Mouse (Mus musculus): ENCODE results near the gene Rb1. TPM values are rescaled to one million over a fixed set of nuclear protein-coding genes. Genes with fewer than 3 reads are reported as not detected.

The Rb1 gene
- polyA plus RNA-seq, 1 experiment from 2014 or later, result 17.7 TPM

- no peak overlapping the region for H3K9ac ChIP-seq (ENCODE audit: low read length)
- no peak for ATAC-seq (ENCODE audit: insufficient number of reproducible peaks, insufficient read depth, low FRiP score, low read depth)
- no peak overlapping the region for H3K4me2 ChIP-seq (ENCODE audit: low read length)
- H3K4me1 ChIP-seq (ENCODE audit: control insufficient read depth in 2 of 2, insufficient read depth in 2 of 2, low read length in 2 of 2), result peaks cover 3 to 16% of the 10 kb centered on the region in 2 experiments
- peak overlapping the region in 1 of 2 experiments; percentile 51; a peak in 2 of 4 replicates for H3K27ac ChIP-seq (replicated peaks in 1 of 2; ENCODE audit: control insufficient read depth in 1 of 2, insufficient read depth in 1 of 2, low read depth in 2 of 2, low read length in 2 of 2)
- no peaks in the 10 kb centered on the region for H3K9me3 ChIP-seq (ENCODE audit: control insufficient read depth, low read length)
- WGBS, result 0% methylated on average over 1 of the region's 1 CpGs
- no peak overlapping the region for H3K4me3 ChIP-seq (ENCODE audit: control insufficient read depth in 1 of 2, insufficient read depth in 1 of 2, low read depth in 1 of 2, low read length in 2 of 2)
- H3K27me3 ChIP-seq (ENCODE audit: control insufficient read depth, insufficient read depth, low read length), result no peaks in the 10 kb centered on the region
- H3K36me3 ChIP-seq (ENCODE audit: control insufficient read depth, insufficient read depth, low read length), result no peaks in the 10 kb centered on the region
Measured at GRCm38 (mm10) chr14:73226849-73227248, 98.8 kb downstream of the Rb1 start.

- peak overlapping the region; percentile 39; a peak in 2 of 4 replicates for H3K27ac ChIP-seq (replicated peaks in 1 of 2; ENCODE audit: control insufficient read depth in 1 of 2, insufficient read depth in 1 of 2, low read depth in 2 of 2, low read length in 2 of 2)
- no peaks in the 10 kb centered on the region for H3K27me3 ChIP-seq (ENCODE audit: control insufficient read depth, insufficient read depth, low read length)
- ATAC-seq (ENCODE audit: insufficient number of reproducible peaks, insufficient read depth, low FRiP score, low read depth), result no peak
Measured at GRCm38 (mm10) chr14:73226346-73226745, 99.3 kb downstream of the Rb1 start.

DNA sequence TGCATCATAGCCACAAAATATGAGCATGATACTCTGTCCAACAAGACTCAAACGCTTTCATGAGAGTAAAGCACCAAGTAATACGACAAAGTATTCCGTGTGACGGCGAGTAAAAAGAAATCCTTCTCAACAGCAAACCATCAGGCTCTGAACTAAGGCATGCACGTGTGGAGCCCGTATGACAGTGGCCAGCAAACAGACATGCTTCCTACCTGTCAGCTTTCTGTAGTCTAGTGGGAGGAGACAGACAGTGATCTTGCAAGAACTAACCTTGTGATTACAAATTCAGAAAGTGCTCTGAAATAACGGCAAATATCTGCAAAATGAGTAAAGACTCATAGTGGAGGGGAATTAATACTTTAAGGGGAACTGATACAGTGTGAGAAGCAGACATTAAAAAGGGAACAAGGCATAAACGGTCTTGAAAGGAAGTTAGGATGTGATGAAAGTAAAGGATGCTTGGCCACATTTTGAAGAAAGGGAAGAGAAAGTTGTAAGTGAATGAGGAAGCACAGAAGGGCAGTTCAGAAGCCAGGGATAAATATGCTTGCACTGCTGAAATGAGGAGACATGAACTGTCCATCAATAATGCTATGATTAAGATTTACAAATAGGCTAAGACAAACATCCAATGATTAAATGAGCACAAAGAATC lies 103.2 kb downstream of the Rb1 start:
- Histone ChIP-seq H3K4me3 (ENCODE audit: control insufficient read depth in 1 of 2, insufficient read depth in 1 of 2, low read depth in 1 of 2, low read length in 2 of 2) (no peak overlapping the region), H3K4me1 (ENCODE audit: control insufficient read depth in 2 of 2, insufficient read depth in 2 of 2, low read length in 2 of 2) (peaks cover 3 to 13% of the 10 kb centered on the region in 2 experiments), H3K36me3 (ENCODE audit: control insufficient read depth, insufficient read depth, low read length) (no peaks in the 10 kb centered on the region), H3K27ac (replicated peaks in 1 of 2; ENCODE audit: control insufficient read depth in 1 of 2, insufficient read depth in 1 of 2, low read depth in 2 of 2, low read length in 2 of 2) (no peak overlapping the region), H3K9ac (ENCODE audit: low read length) (no peak overlapping the region), H3K27me3 (ENCODE audit: control insufficient read depth, insufficient read depth, low read length) (no peaks in the 10 kb centered on the region), H3K9me3 (ENCODE audit: control insufficient read depth, low read length) (no peaks in the 10 kb centered on the region), H3K4me2 (ENCODE audit: low read length) (no peak overlapping the region)
- 86% methylated on average over 9 of the region's 9 CpGs for WGBS
- ATAC-seq (ENCODE audit: insufficient number of reproducible peaks, insufficient read depth, low FRiP score, low read depth), result no peak

More at GRCm38 (mm10) chr14:73226346-73226745, 99.3 kb downstream of the Rb1 start:
- no peaks in the 10 kb centered on the region for H3K9me3 ChIP-seq (ENCODE audit: control insufficient read depth, low read length)
- no peak overlapping the region for H3K4me2 ChIP-seq (ENCODE audit: low read length)
- WGBS, result 44% methylated on average over 3 of the region's 3 CpGs
- H3K36me3 ChIP-seq (ENCODE audit: control insufficient read depth, insufficient read depth, low read length), result no peaks in the 10 kb centered on the region
- peaks cover 3 to 16% of the 10 kb centered on the region in 2 experiments for H3K4me1 ChIP-seq (ENCODE audit: control insufficient read depth in 2 of 2, insufficient read depth in 2 of 2, low read length in 2 of 2)
- no peak overlapping the region for H3K4me3 ChIP-seq (ENCODE audit: control insufficient read depth in 1 of 2, insufficient read depth in 1 of 2, low read depth in 1 of 2, low read length in 2 of 2)
- no peak overlapping the region for H3K9ac ChIP-seq (ENCODE audit: low read length)

GRCm38 (mm10) chr14:73217062-73217461 lies 108.6 kb downstream of the Rb1 start:
- no peaks in the 10 kb centered on the region for H3K27me3 ChIP-seq (ENCODE audit: control insufficient read depth, insufficient read depth, low read length)
- H3K9ac ChIP-seq (ENCODE audit: low read length), result no peak overlapping the region
- no peak overlapping the region for H3K27ac ChIP-seq (replicated peaks in 1 of 2; ENCODE audit: control insufficient read depth in 1 of 2, insufficient read depth in 1 of 2, low read depth in 2 of 2, low read length in 2 of 2)
- no peaks in the 10 kb centered on the region for H3K9me3 ChIP-seq (ENCODE audit: control insufficient read depth, low read length)
- no peak overlapping the region for H3K4me2 ChIP-seq (ENCODE audit: low read length)
- no peaks in the 10 kb centered on the region for H3K4me1 ChIP-seq (ENCODE audit: control insufficient read depth in 2 of 2, insufficient read depth in 2 of 2, low read length in 2 of 2)
- WGBS, result 91% methylated on average over 1 of the region's 1 CpGs
- ATAC-seq (ENCODE audit: insufficient number of reproducible peaks, insufficient read depth, low FRiP score, low read depth), result no peak
- no peaks in the 10 kb centered on the region for H3K36me3 ChIP-seq (ENCODE audit: control insufficient read depth, insufficient read depth, low read length)
- no peak overlapping the region for H3K4me3 ChIP-seq (ENCODE audit: control insufficient read depth in 1 of 2, insufficient read depth in 1 of 2, low read depth in 1 of 2, low read length in 2 of 2)

DNA sequence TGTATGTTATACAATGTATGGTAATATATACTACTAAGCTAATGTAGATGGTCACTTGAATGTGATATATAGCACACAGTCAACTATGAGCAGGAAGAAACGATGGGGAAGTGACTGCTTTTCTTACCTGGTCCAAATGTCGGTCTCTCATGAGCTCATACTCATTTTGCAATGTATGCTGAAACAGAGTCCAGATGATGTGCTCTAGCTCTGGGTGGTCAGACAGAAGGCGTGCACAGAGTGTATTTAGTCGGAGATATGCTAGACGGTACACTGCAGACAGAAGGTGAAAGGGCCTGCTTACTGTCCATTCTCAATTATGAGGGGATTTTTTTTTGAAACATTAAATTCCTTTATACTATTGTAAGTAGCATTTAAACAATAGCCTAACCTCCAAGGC lies 114.1 kb downstream of the Rb1 start:
- Histone ChIP-seq H3K9me3 (ENCODE audit: control insufficient read depth, low read length) (no peaks in the 10 kb centered on the region), H3K27ac (replicated peaks in 1 of 2; ENCODE audit: control insufficient read depth in 1 of 2, insufficient read depth in 1 of 2, low read depth in 2 of 2, low read length in 2 of 2) (peak overlapping the region in 1 of 2 experiments; percentile 47; a peak in 1 of 4 replicates), H3K9ac (ENCODE audit: low read length) (no peak overlapping the region), H3K4me1 (ENCODE audit: control insufficient read depth in 2 of 2, insufficient read depth in 2 of 2, low read length in 2 of 2) (no peaks in the 10 kb centered on the region), H3K36me3 (ENCODE audit: control insufficient read depth, insufficient read depth, low read length) (no peaks in the 10 kb centered on the region), H3K4me2 (ENCODE audit: low read length) (no peak overlapping the region), H3K4me3 (ENCODE audit: control insufficient read depth in 1 of 2, insufficient read depth in 1 of 2, low read depth in 1 of 2, low read length in 2 of 2) (no peak overlapping the region), H3K27me3 (ENCODE audit: control insufficient read depth, insufficient read depth, low read length) (no peaks in the 10 kb centered on the region)
- WGBS, result 65% methylated on average over 5 of the region's 5 CpGs
- no peak for ATAC-seq (ENCODE audit: insufficient number of reproducible peaks, insufficient read depth, low FRiP score, low read depth)

- Histone ChIP-seq H3K4me2 (ENCODE audit: low read length) (no peak overlapping the region), H3K27ac (replicated peaks in 1 of 2; ENCODE audit: control insufficient read depth in 1 of 2, insufficient read depth in 1 of 2, low read depth in 2 of 2, low read length in 2 of 2) (no peak overlapping the region), H3K36me3 (ENCODE audit: control insufficient read depth, insufficient read depth, low read length) (no peaks in the 10 kb centered on the region), H3K4me3 (ENCODE audit: control insufficient read depth in 1 of 2, insufficient read depth in 1 of 2, low read depth in 1 of 2, low read length in 2 of 2) (no peak overlapping the region), H3K27me3 (ENCODE audit: control insufficient read depth, insufficient read depth, low read length) (no peaks in the 10 kb centered on the region), H3K9ac (ENCODE audit: low read length) (no peak overlapping the region), H3K9me3 (ENCODE audit: control insufficient read depth, low read length) (no peaks in the 10 kb centered on the region), H3K4me1 (ENCODE audit: control insufficient read depth in 2 of 2, insufficient read depth in 2 of 2, low read length in 2 of 2) (no peaks in the 10 kb centered on the region)
- WGBS, result 95% methylated on average over 8 of the region's 8 CpGs
- ATAC-seq (ENCODE audit: insufficient number of reproducible peaks, insufficient read depth, low FRiP score, low read depth), result no peak
Measured at GRCm38 (mm10) chr14:73210196-73210595, 115.4 kb downstream of the Rb1 start.

GRCm38 (mm10) chr14:73209262-73209661 lies 116.4 kb downstream of the Rb1 start:
- Histone ChIP-seq H3K27ac (replicated peaks in 1 of 2; ENCODE audit: control insufficient read depth in 1 of 2, insufficient read depth in 1 of 2, low read depth in 2 of 2, low read length in 2 of 2) (no peak overlapping the region), H3K9ac (ENCODE audit: low read length) (no peak overlapping the region), H3K4me2 (ENCODE audit: low read length) (no peak overlapping the region), H3K4me1 (ENCODE audit: control insufficient read depth in 2 of 2, insufficient read depth in 2 of 2, low read length in 2 of 2) (peaks cover 0 to under 1% of the 10 kb centered on the region in 2 experiments; a peak in 1 of 4 replicates), H3K27me3 (ENCODE audit: control insufficient read depth, insufficient read depth, low read length) (no peaks in the 10 kb centered on the region), H3K4me3 (ENCODE audit: control insufficient read depth in 1 of 2, insufficient read depth in 1 of 2, low read depth in 1 of 2, low read length in 2 of 2) (no peak overlapping the region), H3K36me3 (ENCODE audit: control insufficient read depth, insufficient read depth, low read length) (no peaks in the 10 kb centered on the region), H3K9me3 (ENCODE audit: control insufficient read depth, low read length) (no peaks in the 10 kb centered on the region)
- ATAC-seq (ENCODE audit: insufficient number of reproducible peaks, insufficient read depth, low FRiP score, low read depth), result no peak

DNA sequence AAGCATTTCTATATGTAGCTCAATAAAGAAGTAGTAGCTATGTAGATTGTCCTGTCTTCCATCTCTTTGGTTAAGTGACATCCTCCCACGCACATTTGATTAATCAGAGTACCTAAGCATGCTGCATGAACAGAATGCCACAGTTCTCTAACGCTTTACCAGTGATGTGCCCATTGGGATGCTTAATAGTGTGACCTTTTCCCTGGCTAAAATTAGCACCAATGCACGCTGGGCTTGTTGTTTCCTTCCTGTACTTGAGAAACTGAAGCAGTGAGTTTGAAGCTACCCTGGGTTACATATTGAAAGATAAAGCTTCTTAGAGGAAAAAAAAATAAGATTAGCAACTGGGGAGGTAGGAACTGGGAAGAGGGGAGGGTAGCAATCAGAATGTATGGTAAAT lies 121.6 kb downstream of the Rb1 start:
- no peak overlapping the region for H3K4me3 ChIP-seq (ENCODE audit: control insufficient read depth in 1 of 2, insufficient read depth in 1 of 2, low read depth in 1 of 2, low read length in 2 of 2)
- H3K27me3 ChIP-seq (ENCODE audit: control insufficient read depth, insufficient read depth, low read length), result no peaks in the 10 kb centered on the region
- peaks cover 4% of the 10 kb centered on the region; the same call in 1 of the 2 replicates for H3K36me3 ChIP-seq (ENCODE audit: control insufficient read depth, insufficient read depth, low read length)
- H3K9me3 ChIP-seq (ENCODE audit: control insufficient read depth, low read length), result no peaks in the 10 kb centered on the region
- H3K4me2 ChIP-seq (ENCODE audit: low read length), result no peak overlapping the region
- 33% methylated on average over 3 of the region's 3 CpGs for WGBS
- no peak overlapping the region for H3K9ac ChIP-seq (ENCODE audit: low read length)
- H3K4me1 ChIP-seq (ENCODE audit: control insufficient read depth in 2 of 2, insufficient read depth in 2 of 2, low read length in 2 of 2), result peaks cover 2 to 5% of the 10 kb centered on the region in 2 experiments; a peak in 1 of 4 replicates
- no peak overlapping the region for H3K27ac ChIP-seq (replicated peaks in 1 of 2; ENCODE audit: control insufficient read depth in 1 of 2, insufficient read depth in 1 of 2, low read depth in 2 of 2, low read length in 2 of 2)
- ATAC-seq (ENCODE audit: insufficient number of reproducible peaks, insufficient read depth, low FRiP score, low read depth), result no peak
